Mouse (Mus musculus) embryonic facial prominence, embryonic 15.5 days (tissue): ENCODE measurements around the gene Prdm2. TPM values are rescaled to one million over a fixed set of nuclear protein-coding genes. Genes with fewer than 3 reads are reported as not detected.
A peak's percentile ranks its signal among the peaks of the same experiment; 100 is the strongest.

ENCODE experiments used
- ATAC-seq: fragments of 200-750 bp; cut with Nextera tagmentation; 2 replicates; pipeline ENCODE4 v1.8.0; 2017; ENCODE audit warnings: low read depth, moderate TSS enrichment; ENCODE audit not compliant: insufficient number of reproducible peaks, low FRiP score, low TSS enrichment
- H3K27ac ChIP-seq: fragments of 300-500 bp; sonication (generic); replicated peaks from 2 replicates; pipeline ENCODE4 v1.5.1; 2015; ENCODE audit warnings: mild to moderate bottlenecking, inconsistent platforms
- H3K27me3 ChIP-seq: fragments of 300-500 bp; sonication (generic); 2 replicates; pipeline ENCODE4 v1.6.1; 2015; ENCODE audit warnings: inconsistent platforms
- H3K36me3 ChIP-seq: fragments of 300-500 bp; sonication (generic); 2 replicates; pipeline ENCODE4 v1.6.1; 2015; ENCODE audit warnings: mild to moderate bottlenecking, inconsistent platforms
- H3K4me1 ChIP-seq: fragments of 300-500 bp; sonication (generic); 2 replicates; pipeline ENCODE4 v1.6.1; 2015; ENCODE audit warnings: inconsistent platforms
- H3K4me2 ChIP-seq: fragments of 300-500 bp; sonication (generic); replicated peaks from 2 replicates; pipeline ENCODE4 v1.6.1; 2015; ENCODE audit warnings: mild to moderate bottlenecking, inconsistent platforms
- H3K4me3 ChIP-seq: fragments of 300-500 bp; sonication (generic); replicated peaks from 2 replicates; pipeline ENCODE4 v1.5.1; 2015; ENCODE audit warnings: mild to moderate bottlenecking, inconsistent platforms
- H3K9ac ChIP-seq: fragments of 300-500 bp; sonication (generic); 2 replicates; pipeline ENCODE4 v1.6.1; 2015; ENCODE audit warnings: inconsistent platforms
- H3K9me3 ChIP-seq: fragments of 300-500 bp; sonication (generic); replicated peaks from 2 replicates; pipeline ENCODE4 v1.6.1; 2016; ENCODE audit warnings: inconsistent platforms
- WGBS: fragments of 180-500 bp; shearing (Covaris S2); methylation state at CpG from one replicate; pipeline ENCODE4 v1.1.7; 2015; 5-methylcytosine and 5-hydroxymethylcytosine counted together
- polyA plus RNA-seq: library from polyadenylated mRNA; unstranded; fragments of >200 nt; fragmentation: Nextera tagmentation; extraction: Ambion mirVana; gene quantifications from 2 replicates; pipeline ENCODE4 v1.2.1, GENCODE M21; 2015

Prdm2 gene
- polyA plus RNA-seq, 1 experiment from 2014 or later = 12.0 TPM

DNA sequence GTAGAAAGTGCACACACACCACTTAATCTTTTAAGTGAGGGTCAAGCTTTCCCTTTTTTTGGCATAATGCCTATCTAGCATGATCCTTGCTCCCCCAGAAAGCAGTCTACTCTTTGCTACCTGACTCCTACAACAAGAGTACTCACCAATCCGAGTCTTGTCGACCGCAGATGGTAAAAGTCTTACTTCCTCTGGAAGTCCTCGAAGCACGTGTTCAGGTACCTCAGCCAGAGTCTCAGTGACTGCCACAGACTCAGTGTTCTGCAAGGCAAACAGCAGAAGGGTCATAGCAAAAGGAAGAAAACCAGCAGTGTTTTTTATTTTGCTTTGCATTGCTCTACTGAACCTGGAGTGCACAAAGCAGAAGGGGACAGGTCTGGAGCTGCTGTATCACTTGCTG is 32.1 kb downstream of the Prdm2 start:
- Histone ChIP-seq H3K36me3 (0 out of 2 replicates have a peak, but pooled peaks cover 7% of the 10 kb centered on the region), H3K9ac (no peak overlapping the region), H3K27ac (no peak overlapping the region), H3K4me3 (no peak overlapping the region), H3K9me3 (no peaks in the 10 kb centered on the region), H3K4me2 (no peak overlapping the region), H3K4me1 (no peaks in the 10 kb centered on the region), H3K27me3 (no peaks in the 10 kb centered on the region)
- no peak for ATAC-seq
- WGBS = 93% methylated on average over 5 of the region's 5 CpGs

DNA sequence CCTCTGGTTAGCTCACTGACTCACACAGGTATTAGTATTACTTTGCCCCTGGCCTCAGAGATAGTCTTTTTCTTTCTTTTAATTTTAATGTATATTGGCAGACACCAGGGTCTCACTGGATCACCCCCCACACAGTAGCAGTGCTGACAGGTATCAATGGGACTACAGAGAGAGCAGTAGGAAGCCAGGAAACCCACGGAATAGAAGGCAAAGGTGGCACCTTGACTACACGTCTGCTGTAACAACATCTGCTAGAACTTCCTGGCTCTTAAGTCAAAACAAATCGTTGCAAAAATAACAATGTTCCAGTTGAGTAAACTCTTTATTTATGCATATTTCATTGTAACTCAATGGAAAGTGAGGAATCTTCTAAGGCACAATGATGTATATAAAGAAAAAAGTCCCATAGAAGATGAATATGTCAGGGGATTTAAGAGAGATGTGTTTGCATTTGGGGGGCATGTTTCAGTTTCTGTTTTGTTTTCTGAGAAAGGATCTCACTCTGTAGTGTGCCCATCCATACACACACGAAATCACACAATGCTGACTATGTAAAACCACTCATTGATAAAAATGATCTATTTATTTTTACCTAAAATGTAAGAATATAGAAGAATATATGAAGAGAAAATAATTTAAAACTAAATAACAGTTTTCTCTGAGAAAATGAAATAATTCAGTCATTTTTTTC is 41.0 kb downstream of the Prdm2 start:
- Histone ChIP-seq H3K4me3 (no peak overlapping the region), H3K36me3 (peaks cover 25% of the 10 kb centered on the region), H3K4me1 (no peaks in the 10 kb centered on the region), H3K4me2 (no peak overlapping the region), H3K27ac (no peak overlapping the region), H3K9me3 (no peaks in the 10 kb centered on the region), H3K27me3 (no peaks in the 10 kb centered on the region), H3K9ac (no peak overlapping the region)
- WGBS = 53% methylated on average over 4 of the region's 4 CpGs
- no peak for ATAC-seq

DNA sequence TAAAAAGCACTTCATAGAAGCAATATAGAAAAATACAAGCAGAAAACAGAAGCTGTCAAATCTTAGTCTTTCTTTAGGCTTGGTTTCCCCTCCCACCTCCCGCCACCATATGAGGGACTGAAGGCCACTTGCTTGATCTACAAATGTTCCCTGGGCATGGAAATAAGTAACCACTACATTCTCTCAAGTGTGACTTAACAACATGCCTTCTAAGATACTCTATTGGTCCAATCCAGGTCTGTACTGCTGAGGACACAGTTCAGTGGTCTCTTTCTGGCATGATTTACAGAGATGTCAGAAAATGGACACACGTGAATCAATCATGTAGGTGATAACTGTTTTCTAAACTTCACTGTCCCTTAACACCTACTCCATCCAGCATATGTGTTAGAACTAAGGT is 42.5 kb downstream of the Prdm2 start:
- peaks cover 29% of the 10 kb centered on the region for H3K36me3 ChIP-seq
- no peak overlapping the region for H3K9ac ChIP-seq
- no peaks in the 10 kb centered on the region for H3K9me3 ChIP-seq
- H3K27me3 ChIP-seq = no peaks in the 10 kb centered on the region
- H3K4me3 ChIP-seq = no peak overlapping the region
- H3K4me2 ChIP-seq = no peak overlapping the region
- no peaks in the 10 kb centered on the region for H3K4me1 ChIP-seq
- ATAC-seq = no peak
- no peak overlapping the region for H3K27ac ChIP-seq
- WGBS = 92% methylated on average over 2 of the region's 2 CpGs

DNA sequence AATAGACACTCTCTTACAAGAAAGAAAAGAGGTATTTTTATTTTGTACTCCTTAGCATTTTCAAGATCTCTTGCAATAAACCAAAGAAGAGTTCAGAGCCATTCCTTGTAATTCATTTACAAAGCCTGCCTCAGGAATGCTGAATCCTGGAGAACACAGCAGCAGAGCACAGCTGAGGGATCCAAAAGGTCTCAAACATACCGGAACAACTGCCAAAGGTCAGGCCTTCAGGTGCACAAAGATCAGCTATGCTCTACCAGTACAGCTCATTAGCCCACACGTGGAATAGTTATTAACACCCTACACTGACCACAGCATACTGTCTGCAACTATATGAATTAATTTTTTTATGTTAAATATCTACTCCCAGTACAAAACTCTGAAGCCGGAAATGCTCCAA is 44.7 kb downstream of the Prdm2 start:
- H3K9me3 ChIP-seq = no peaks in the 10 kb centered on the region
- ATAC-seq = no peak
- WGBS = 83% methylated on average over 3 of the region's 3 CpGs
- H3K36me3 ChIP-seq = peaks cover 34% of the 10 kb centered on the region
- no peak overlapping the region for H3K9ac ChIP-seq
- H3K27me3 ChIP-seq = no peaks in the 10 kb centered on the region
- H3K4me3 ChIP-seq = no peak overlapping the region
- no peak overlapping the region for H3K4me2 ChIP-seq
- no peaks in the 10 kb centered on the region for H3K4me1 ChIP-seq
- no peak overlapping the region for H3K27ac ChIP-seq

DNA sequence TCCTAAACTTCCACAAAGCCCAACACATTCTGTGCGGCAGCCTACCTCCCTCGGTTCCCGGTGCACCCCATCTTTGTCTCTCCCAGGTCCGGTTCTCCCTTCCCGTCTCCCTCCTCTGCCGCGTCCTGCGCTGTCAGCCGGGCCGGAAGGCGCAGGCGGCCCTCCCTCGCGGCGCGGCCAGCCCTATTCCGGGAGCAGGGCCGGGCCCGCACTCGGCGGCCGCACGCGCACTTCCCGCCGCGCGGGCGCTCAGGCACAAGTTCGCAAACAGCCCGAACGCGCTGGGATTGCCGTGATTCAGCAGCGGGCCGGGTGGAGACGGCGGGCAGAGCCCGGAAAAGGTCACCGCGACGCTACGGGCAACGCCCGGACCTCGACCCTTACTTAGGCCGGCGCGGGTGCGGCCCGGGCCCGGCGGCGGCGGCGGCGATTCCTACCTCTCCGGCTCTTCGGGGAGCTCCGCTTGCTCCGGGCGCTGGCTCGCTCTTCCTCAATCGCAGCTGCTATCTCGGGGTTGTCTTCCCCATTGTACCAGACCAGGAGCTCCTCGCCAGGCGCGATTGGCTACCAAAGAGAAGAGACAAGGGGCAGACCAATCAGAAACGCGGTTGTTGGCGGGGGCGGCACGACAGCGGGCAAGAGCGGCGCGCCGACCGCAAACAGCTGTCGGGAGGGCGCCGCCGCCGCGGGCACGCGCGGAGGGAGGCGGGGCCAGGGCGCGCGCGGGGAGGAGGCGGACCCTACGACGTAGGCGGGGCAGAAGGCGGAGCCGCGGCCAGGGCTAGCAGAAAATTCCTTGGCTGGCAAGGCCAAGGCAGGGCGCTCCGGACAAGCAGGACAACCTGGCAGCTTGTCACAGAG is 50.9 kb downstream of the Prdm2 start:
- H3K4me1 ChIP-seq = peaks cover 30% of the 10 kb centered on the region
- no peaks in the 10 kb centered on the region for H3K9me3 ChIP-seq
- H3K27ac ChIP-seq = peak overlapping the region; percentile 100
- H3K36me3 ChIP-seq = peaks cover 13% of the 10 kb centered on the region; the same call in 1 of the 2 replicates
- peak overlapping the region; percentile 56 for H3K4me2 ChIP-seq
- under 1% methylated on average over 99 of the region's 102 CpGs for WGBS
- peak overlapping the region; percentile 96 for H3K4me3 ChIP-seq
- H3K9ac ChIP-seq = peak overlapping the region; percentile 91
- ATAC-seq = peak; percentile 100
- H3K27me3 ChIP-seq = no peaks in the 10 kb centered on the region

DNA sequence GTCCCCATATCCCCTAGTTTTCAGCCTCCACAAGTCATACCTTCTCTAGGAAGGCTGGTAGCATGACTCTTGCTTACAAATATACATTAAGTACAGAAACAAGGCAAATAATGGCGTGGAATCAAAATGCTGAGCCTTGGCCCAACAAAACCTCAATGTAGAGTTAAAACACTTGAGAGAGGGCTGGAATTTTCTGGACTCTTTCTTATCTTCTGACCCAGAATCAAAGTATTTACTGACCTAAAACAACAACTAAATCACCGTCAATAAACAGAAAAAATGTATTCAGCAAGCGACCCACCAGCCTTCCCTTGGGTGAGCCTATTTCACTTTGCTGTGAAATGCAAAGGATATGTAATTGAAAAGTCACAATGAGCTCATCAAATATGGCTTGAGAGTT is 52.0 kb downstream of the Prdm2 start:
- no peaks in the 10 kb centered on the region for H3K9me3 ChIP-seq
- ATAC-seq = no peak
- peak overlapping the region; percentile 96 for H3K4me3 ChIP-seq
- no peak overlapping the region for H3K9ac ChIP-seq
- H3K27me3 ChIP-seq = no peaks in the 10 kb centered on the region
- 30% methylated on average over 3 of the region's 3 CpGs for WGBS
- peaks cover 37% of the 10 kb centered on the region for H3K4me1 ChIP-seq
- peaks cover 13% of the 10 kb centered on the region; the same call in 1 of the 2 replicates for H3K36me3 ChIP-seq
- peak overlapping the region; percentile 56 for H3K4me2 ChIP-seq
- 0 out of 2 replicates have a peak overlapping the region, but pooled peaks have one; percentile 28 for H3K27ac ChIP-seq

DNA sequence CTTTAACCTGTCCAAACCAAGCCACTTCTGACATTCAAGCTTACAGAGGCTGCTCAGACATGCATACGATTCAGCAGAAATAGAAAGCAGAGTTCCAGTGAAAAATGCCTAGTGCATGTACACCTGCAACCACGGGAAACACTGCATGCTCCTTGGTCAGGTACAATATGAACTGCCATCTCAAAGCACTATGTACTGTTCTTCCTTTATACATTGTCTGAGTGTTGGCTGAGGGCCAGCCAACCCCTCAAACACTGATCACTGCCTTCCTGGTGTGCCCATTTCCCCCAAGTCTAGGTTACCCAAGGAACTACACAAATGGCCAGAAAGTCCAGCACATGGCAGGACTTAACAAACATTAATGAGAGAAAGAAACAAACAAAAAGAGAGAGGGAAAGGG is 53.5 kb downstream of the Prdm2 start:
- Histone ChIP-seq H3K4me3 (no peak overlapping the region), H3K9me3 (no peaks in the 10 kb centered on the region), H3K36me3 (peaks cover 3% of the 10 kb centered on the region; the same call in 1 of the 2 replicates), H3K27ac (no peak overlapping the region), H3K9ac (no peak overlapping the region), H3K4me2 (no peak overlapping the region), H3K4me1 (peaks cover 47% of the 10 kb centered on the region), H3K27me3 (no peaks in the 10 kb centered on the region)
- WGBS = 72% methylated on average over 2 of the region's 2 CpGs
- no peak for ATAC-seq

DNA sequence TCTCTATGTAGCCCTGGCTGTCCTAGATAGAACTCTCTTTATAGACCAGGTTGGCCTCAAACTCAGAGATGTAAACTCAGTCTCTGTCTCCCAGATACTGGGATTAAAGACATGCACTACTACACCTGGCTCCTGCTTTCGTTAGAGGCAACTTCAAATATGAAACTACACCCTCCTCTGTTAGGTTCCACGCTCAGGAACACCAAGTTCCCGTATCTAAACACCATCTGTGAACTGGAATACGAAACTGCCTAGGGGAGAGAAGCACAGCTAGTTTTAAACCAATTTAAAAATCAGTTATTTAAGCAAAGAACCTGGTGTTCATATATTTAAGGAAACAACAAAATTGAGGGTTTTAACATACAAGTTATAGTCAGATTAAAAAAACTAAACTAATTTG is 56.9 kb downstream of the Prdm2 start:
- ATAC-seq = no peak
- no peak overlapping the region for H3K27ac ChIP-seq

DNA sequence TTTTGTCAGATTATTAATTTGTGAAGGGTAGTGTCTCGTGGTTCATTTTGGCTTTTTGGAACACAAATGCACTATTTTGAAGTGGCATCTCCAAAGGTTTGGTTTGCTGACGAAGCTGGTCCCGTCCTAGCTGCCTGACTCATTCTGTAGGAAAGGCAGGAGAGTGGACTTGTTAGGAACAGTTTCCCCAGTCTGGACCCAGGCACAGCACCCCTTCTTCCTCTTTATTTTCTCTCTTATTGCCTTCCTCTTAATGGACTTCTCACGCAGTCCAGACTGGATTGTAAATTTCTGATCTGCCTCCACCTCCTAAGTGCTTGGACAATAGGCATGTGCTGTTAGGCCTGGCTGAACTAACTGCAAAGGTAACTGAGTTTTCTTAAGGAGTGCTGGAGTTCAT is 57.8 kb downstream of the Prdm2 start:
- no peak overlapping the region for H3K4me2 ChIP-seq
- WGBS = 81% methylated on average over 4 of the region's 4 CpGs
- ATAC-seq = no peak

More for the DNA sequence above, 56.9 kb downstream of the Prdm2 start:
- peaks cover 3% of the 10 kb centered on the region; the same call in 1 of the 2 replicates for H3K36me3 ChIP-seq
- H3K9me3 ChIP-seq = no peaks in the 10 kb centered on the region
- 47% methylated on average over 4 of the region's 4 CpGs for WGBS
- H3K4me3 ChIP-seq = no peak overlapping the region
- H3K27me3 ChIP-seq = no peaks in the 10 kb centered on the region
- H3K4me1 ChIP-seq = peaks cover 52% of the 10 kb centered on the region
- H3K9ac ChIP-seq = no peak overlapping the region
- no peak overlapping the region for H3K4me2 ChIP-seq

DNA sequence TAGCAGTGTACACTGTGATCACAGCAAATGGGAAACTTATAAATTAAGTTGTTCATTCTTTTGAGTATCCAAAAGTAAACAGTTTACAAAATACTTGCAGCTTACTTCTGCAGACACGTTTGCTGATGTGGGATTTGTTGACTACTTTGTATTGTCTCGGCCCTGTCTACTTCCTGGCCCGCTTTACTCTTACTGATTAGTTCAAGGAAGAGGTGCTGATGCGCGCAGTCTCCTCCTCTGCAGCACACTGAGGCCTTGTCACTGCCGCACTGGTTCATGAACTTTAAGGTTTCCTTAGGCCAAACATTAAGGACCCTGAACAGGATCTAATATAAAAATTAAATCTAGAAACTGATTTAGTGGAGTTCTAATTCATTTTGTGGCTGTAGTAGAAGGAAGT is 58.2 kb downstream of the Prdm2 start:
- Histone ChIP-seq H3K4me1 (peaks cover 42% of the 10 kb centered on the region), H3K9ac (no peak overlapping the region), H3K4me2 (no peak overlapping the region), H3K9me3 (no peaks in the 10 kb centered on the region), H3K27me3 (no peaks in the 10 kb centered on the region), H3K36me3 (peaks cover 3% of the 10 kb centered on the region; the same call in 1 of the 2 replicates), H3K4me3 (no peak overlapping the region), H3K27ac (no peak overlapping the region)
- ATAC-seq = no peak
- WGBS = 69% methylated on average over 6 of the region's 6 CpGs

More for the DNA sequence above, 57.8 kb downstream of the Prdm2 start:
- peaks cover 46% of the 10 kb centered on the region for H3K4me1 ChIP-seq
- H3K27me3 ChIP-seq = no peaks in the 10 kb centered on the region
- H3K4me3 ChIP-seq = no peak overlapping the region
- peaks cover 3% of the 10 kb centered on the region; the same call in 1 of the 2 replicates for H3K36me3 ChIP-seq
- H3K9me3 ChIP-seq = no peaks in the 10 kb centered on the region
- H3K27ac ChIP-seq = no peak overlapping the region
- no peak overlapping the region for H3K9ac ChIP-seq

DNA sequence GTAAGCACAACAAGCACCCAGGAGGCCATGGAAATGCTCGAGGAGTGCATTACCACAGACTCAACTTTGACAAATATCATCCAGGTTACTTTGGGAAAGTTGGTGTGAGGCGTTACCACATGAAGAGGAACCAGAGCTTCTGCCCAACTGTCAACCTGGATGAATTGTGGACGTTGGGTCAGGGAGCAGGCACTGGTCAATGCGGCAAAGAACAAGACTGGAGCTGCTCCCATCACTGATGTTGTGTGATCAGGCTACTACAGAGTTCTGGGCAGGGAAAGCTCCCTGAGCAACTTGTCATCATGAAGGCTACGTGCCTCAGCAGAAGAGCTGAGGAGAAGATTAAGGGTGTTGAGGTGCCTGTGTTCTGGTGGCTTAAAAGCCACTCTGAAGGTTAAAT is 60.2 kb downstream of the Prdm2 start:
- ATAC-seq = no peak
- H3K4me3 ChIP-seq = no peak overlapping the region
- no peaks in the 10 kb centered on the region for H3K36me3 ChIP-seq
- no peaks in the 10 kb centered on the region for H3K27me3 ChIP-seq
- 88% methylated on average over 5 of the region's 5 CpGs for WGBS
- H3K9me3 ChIP-seq = no peaks in the 10 kb centered on the region
- no peak overlapping the region for H3K27ac ChIP-seq
- H3K4me2 ChIP-seq = no peak overlapping the region
- H3K4me1 ChIP-seq = peaks cover 30% of the 10 kb centered on the region
- no peak overlapping the region for H3K9ac ChIP-seq
